Mouse (Mus musculus) midbrain, postnatal 0 days (tissue): Measurements from ENCODE around the gene Cnn2. TPM values are rescaled to one million over a fixed set of nuclear protein-coding genes. Genes with fewer than 3 reads are reported as not detected.

Experiments used
- ATAC-seq: fragments of 200-750 bp; cut with Nextera tagmentation; 2 replicates; pipeline ENCODE4 v1.8.0; 2017; ENCODE audit warnings: moderate number of reproducible peaks, mild to moderate bottlenecking, moderate TSS enrichment, moderate library complexity; ENCODE audit not compliant: low FRiP score
- DNase-seq: peaks from one replicate; pipeline ENCODE4 v3.0.0-alpha.2; 2015; ENCODE audit warnings: low spot score
- H3K27ac ChIP-seq: fragments of 300-500 bp; sonication (generic); 2 replicates; pipeline ENCODE4 v1.5.1; 2014; ENCODE audit warnings: low read depth, mild to moderate bottlenecking, low read length, mixed read lengths
- H3K27me3 ChIP-seq: fragments of 300-500 bp; sonication (generic); 2 replicates; pipeline ENCODE4 v1.6.1; 2014; ENCODE audit warnings: low read length, control low read depth, mixed read lengths; ENCODE audit not compliant: insufficient read depth
- H3K36me3 ChIP-seq: fragments of 300-500 bp; sonication (generic); 2 replicates; pipeline ENCODE4 v1.6.1; 2014; ENCODE audit warnings: low read length, control low read depth, mixed read lengths; ENCODE audit not compliant: insufficient read depth
- H3K4me1 ChIP-seq: fragments of 300-500 bp; sonication (generic); 2 replicates; pipeline ENCODE4 v1.6.1; 2014; ENCODE audit warnings: mild to moderate bottlenecking, control low read depth, antibody characterized with exemption, low read length, mixed read lengths; ENCODE audit not compliant: insufficient read depth
- H3K4me2 ChIP-seq: fragments of 300-500 bp; sonication (generic); 2 replicates; pipeline ENCODE4 v1.6.1; 2014; ENCODE audit warnings: low read depth, mild to moderate bottlenecking, low read length, mixed read lengths; ENCODE audit not compliant: poor library complexity, severe bottlenecking
- H3K4me3 ChIP-seq: fragments of 300-500 bp; sonication (generic); 2 replicates; pipeline ENCODE4 v1.5.1; 2014; ENCODE audit warnings: low read depth, mild to moderate bottlenecking, low read length, moderate library complexity
- H3K9ac ChIP-seq: fragments of 300-500 bp; sonication (generic); replicated peaks from 2 replicates; pipeline ENCODE4 v1.6.1; 2014; ENCODE audit warnings: mild to moderate bottlenecking, low read length, moderate library complexity, mixed read lengths; ENCODE audit not compliant: poor library complexity, severe bottlenecking
- H3K9me3 ChIP-seq: fragments of 300-500 bp; sonication (generic); 2 replicates; pipeline ENCODE4 v1.6.1; 2016; ENCODE audit warnings: low read length, control low read depth
- CTCF ChIP-seq: IDR thresholded peaks from 2 replicates; pipeline ENCODE4 v1.5.1; 2016; ENCODE audit warnings: antibody characterized with exemption, mild to moderate bottlenecking
- WGBS: fragments of 180-500 bp; shearing (Covaris S2); extraction: QIAGEN DNeasy Blood & Tissue Kit; methylation state at CpG from one replicate; pipeline ENCODE4 v1.1.7; 2014; 5-methylcytosine and 5-hydroxymethylcytosine counted together
- polyA plus RNA-seq: library from polyadenylated mRNA; unstranded; fragments of >200 nt; fragmentation: Nextera tagmentation; extraction: Ambion mirVana; gene quantifications from 2 replicates; pipeline ENCODE4 v1.2.1, GENCODE M21; 2015
- total RNA-seq: library from RNA; depleted of rRNA; stranded (reverse); fragments of >200 nt; gene quantifications from 2 replicates; pipeline ENCODE4 v1.2.3, GENCODE M21; 2014

Gene Cnn2
- total and polyA plus RNA-seq, 2 experiments from 2014 or later = 12.6 to 19.5 TPM

GRCm38 (mm10) chr10:79946752-79947322, 41.5 kb upstream of the Cnn2 start:
- Histone ChIP-seq H3K36me3 (peaks cover 23% of the 10 kb centered on the region), H3K4me1 (no peaks in the 10 kb centered on the region), H3K4me3 (no peak overlapping the region), H3K9ac (no peak overlapping the region), H3K9me3 (no peaks in the 10 kb centered on the region), H3K27me3 (no peaks in the 10 kb centered on the region), H3K27ac (no peak overlapping the region), H3K4me2 (no peak overlapping the region)
- DNase-seq (no peak), ATAC-seq (no peak)
- 40% methylated on average over 6 of the region's 7 CpGs for WGBS
- no peak for TF ChIP-seq CTCF

DNA sequence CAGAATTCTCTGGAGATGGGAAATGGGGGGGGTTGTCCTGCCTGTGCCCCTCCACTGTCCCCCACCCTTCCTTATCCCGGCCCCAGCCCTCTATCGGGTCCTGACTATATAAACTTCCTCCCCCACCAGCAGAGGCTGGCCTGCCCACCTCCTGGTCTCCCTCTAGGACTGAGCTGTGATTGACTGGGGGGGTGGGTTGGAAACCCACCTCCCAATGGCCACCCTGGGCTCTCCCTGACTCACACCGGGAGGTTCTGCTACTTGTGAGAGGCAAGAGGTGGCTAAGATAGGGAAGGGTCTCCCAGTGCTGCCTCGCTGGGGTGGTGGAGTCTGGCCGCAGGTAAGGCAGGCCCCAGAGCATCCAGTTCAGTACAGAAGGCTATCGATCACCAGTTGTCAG, 40.9 kb upstream of the Cnn2 start:
- H3K27me3 ChIP-seq = no peaks in the 10 kb centered on the region
- no peak overlapping the region for H3K9ac ChIP-seq
- H3K4me3 ChIP-seq = no peak overlapping the region
- no peaks in the 10 kb centered on the region for H3K4me1 ChIP-seq
- H3K36me3 ChIP-seq = peaks cover 23% of the 10 kb centered on the region
- H3K4me2 ChIP-seq = no peak overlapping the region
- 87% methylated on average over 6 of the region's 6 CpGs for WGBS
- no peak for ATAC-seq
- DNase-seq = no peak
- H3K9me3 ChIP-seq = no peaks in the 10 kb centered on the region
- no peak overlapping the region for H3K27ac ChIP-seq
- TF ChIP-seq CTCF = no peak

- WGBS = 91% methylated on average over 4 of the region's 4 CpGs
- TF ChIP-seq CTCF = no peak
- Histone ChIP-seq H3K27me3 (no peaks in the 10 kb centered on the region), H3K4me3 (no peak overlapping the region), H3K9ac (no peak overlapping the region), H3K9me3 (no peaks in the 10 kb centered on the region), H3K36me3 (peaks cover 28% of the 10 kb centered on the region), H3K4me2 (no peak overlapping the region), H3K27ac (no peak overlapping the region), H3K4me1 (no peaks in the 10 kb centered on the region)
- DNase-seq = no peak
- ATAC-seq = no peak
These were observed 38.5 kb upstream of the Cnn2 start for GRCm38 (mm10) chr10:79949873-79950272.

DNA sequence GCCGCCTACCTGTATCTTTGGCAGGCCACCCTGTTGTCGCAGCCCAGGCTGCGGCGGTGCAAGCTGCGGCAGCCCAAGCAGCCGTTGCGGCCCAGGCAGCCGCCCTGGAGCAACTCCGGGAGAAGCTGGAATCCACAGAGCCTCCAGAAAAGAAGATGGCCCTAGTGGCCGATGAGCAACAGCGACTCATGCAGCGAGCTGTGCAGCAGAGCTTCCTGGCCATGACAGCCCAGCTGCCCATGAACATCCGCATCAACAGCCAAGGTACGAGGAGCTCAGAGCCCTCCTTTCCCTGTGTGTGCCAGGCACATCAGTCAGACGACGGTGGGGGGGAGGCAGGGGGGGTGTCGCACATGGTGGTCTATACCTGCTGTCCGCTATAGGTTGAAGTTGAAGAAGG, 37.7 kb upstream of the Cnn2 start:
- H3K9ac ChIP-seq = no peak overlapping the region
- H3K36me3 ChIP-seq = peaks cover 28% of the 10 kb centered on the region
- no peak for ATAC-seq
- no peak overlapping the region for H3K27ac ChIP-seq
- no peaks in the 10 kb centered on the region for H3K27me3 ChIP-seq
- DNase-seq = no peak
- H3K9me3 ChIP-seq = no peaks in the 10 kb centered on the region
- 86% methylated on average over 18 of the region's 18 CpGs for WGBS
- H3K4me2 ChIP-seq = no peak overlapping the region
- TF ChIP-seq CTCF = no peak
- H3K4me3 ChIP-seq = no peak overlapping the region
- H3K4me1 ChIP-seq = no peaks in the 10 kb centered on the region

GRCm38 (mm10) chr10:79953946-79954345, 34.4 kb upstream of the Cnn2 start:
- Histone ChIP-seq H3K9me3 (no peaks in the 10 kb centered on the region), H3K4me3 (no peak overlapping the region), H3K27ac (no peak overlapping the region; the same call in 1 of the 2 replicates), H3K4me2 (no peak overlapping the region), H3K4me1 (no peaks in the 10 kb centered on the region), H3K9ac (no peak overlapping the region), H3K36me3 (peaks cover 24% of the 10 kb centered on the region), H3K27me3 (no peaks in the 10 kb centered on the region)
- peak; percentile 59 for TF ChIP-seq CTCF
- ATAC-seq (no peak), DNase-seq (no peak)
- WGBS = 85% methylated on average over 6 of the region's 6 CpGs

DNA sequence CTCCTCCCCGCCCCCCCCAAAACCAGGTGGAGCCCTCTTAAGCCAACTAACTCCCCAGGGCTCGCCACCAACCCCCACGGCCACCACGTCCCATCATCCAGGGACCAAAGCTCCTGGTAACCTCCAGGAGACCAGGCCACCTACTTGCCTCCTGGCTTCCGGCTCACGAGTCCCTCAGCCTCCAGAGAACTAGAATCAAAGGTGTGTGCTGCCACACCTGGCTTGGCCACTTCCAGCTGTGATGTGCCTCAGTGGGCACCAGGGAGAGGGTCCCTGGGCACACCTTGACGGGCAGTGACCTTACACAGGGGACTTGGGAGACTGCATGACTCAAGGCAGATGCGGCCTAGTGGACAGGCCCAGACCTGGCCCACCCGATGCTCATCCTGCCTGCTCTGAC, 32.7 kb upstream of the Cnn2 start:
- Histone ChIP-seq H3K27ac (no peak overlapping the region), H3K4me1 (no peaks in the 10 kb centered on the region; the same call in 1 of the 2 replicates), H3K4me3 (no peak overlapping the region), H3K9me3 (no peaks in the 10 kb centered on the region), H3K36me3 (peaks cover 16% of the 10 kb centered on the region), H3K27me3 (no peaks in the 10 kb centered on the region), H3K4me2 (no peak overlapping the region), H3K9ac (peak overlapping the region; percentile 2; the same call in 1 of the 2 replicates)
- no peak for TF ChIP-seq CTCF
- ATAC-seq (no peak), DNase-seq (no peak)
- WGBS = 70% methylated on average over 9 of the region's 9 CpGs
